Mouse (Mus musculus) kidney, postnatal 4 days (tissue): ENCODE data around the gene Ryr3.

Experiments
- DNase-seq, 2 experiments: peaks; one replicate each; pipeline ENCODE4 v3.0.0; 2021; ENCODE audit warnings: mixed read lengths in 2 of 2

Ryr3 gene

DNA sequence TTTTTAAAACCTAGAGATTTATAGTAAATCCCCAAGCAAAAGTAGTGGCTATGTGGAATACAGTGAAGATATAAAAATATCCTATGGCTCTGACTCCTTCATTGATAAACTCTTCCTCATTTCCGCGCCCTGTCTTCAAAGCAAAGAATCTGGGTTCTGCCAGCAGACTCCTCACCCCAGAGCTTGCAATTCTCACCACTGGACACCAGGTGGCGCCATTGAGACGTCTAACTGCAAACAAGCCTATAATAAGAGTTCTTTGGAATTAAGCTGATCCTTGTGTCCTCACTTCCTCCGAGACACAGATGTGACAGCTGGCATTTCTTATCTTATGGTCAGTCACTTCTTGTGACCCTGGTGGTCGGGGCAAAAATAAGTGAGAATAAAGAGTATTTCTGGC is 442.1 kb downstream of the Ryr3 start:
- DNase-seq = peak; percentile 75 to 78

DNA sequence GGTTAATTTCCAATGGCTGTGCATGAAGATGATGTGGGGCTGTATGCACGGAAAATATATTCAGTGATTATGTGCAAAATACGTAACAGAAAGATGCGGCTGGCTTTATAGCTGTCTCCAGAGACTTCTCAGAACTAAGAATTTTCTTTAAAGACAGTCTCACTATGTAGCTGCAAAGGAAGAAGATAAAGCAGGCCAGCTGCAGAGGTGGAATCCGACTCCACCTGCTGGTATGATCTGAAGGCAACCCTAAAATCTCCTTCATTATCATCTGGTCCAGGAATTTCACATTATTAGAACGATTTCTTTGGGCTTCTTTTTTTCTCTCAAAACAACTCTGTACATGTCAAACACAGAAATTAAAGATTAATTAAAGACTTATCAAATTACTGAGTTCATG is 449.2 kb downstream of the Ryr3 start:
- DNase-seq = peak in 1 of 2 experiments; percentile 18

DNA sequence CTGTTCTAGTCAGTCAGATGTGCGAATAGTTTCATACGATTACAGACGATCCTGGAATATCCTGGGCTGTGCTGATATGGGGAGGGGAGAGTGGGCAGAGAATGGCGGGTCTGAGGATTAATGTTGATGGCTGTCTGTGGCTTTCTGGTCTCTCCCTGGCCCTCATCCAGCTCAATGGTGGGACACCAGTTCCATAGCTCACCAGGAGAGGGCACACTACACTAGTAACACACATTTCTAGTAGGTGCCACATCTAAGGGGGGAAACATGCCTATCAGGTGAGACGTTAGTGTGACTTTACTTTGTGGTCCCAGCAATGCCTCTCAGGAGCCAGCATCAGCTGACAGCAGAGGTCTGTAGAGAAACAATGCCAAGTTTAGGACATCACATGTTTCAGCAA is 451.9 kb downstream of the Ryr3 start:
- peak; percentile 50 to 55 for DNase-seq

DNA sequence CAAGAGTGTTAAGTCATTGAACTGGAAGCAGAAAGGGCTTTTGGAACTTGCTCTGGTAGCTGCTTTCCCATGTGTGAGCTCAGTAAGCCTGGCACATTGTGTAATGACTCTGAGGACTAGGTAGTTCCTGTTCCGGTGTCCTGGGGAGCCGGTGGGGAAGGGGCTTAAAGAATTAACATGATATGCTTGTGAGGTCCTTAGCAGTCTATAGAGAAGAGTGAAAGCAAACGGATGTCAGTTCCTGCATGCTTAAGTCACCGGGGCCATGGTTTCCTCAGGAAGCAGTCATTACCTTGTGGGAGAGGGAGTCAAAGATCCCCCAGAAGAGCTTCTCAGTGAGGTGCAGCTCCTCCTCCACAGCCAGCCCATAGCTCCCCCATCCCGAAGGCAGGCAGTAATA is 452.6 kb downstream of the Ryr3 start:
- DNase-seq = peak; percentile 4 to 10

DNA sequence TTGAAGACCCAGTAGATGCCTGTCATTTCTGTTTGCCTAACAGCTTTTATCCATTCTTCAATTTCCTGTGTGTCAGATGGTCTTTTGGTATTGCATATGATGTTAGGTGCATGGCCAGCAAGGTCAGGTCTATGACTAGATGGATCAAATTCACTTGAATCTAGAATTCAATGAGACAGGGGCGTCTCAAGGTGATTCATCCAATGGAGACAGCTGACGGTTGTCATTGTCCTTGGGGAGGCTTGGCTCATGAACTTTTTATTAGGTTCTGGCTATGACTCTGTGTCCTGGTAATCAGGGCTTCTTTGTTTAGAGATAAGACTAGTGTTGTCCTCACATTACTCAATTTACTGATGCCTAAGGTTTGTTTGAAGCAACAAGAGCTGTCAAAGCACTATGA is 454.9 kb downstream of the Ryr3 start:
- no peak for DNase-seq

DNA sequence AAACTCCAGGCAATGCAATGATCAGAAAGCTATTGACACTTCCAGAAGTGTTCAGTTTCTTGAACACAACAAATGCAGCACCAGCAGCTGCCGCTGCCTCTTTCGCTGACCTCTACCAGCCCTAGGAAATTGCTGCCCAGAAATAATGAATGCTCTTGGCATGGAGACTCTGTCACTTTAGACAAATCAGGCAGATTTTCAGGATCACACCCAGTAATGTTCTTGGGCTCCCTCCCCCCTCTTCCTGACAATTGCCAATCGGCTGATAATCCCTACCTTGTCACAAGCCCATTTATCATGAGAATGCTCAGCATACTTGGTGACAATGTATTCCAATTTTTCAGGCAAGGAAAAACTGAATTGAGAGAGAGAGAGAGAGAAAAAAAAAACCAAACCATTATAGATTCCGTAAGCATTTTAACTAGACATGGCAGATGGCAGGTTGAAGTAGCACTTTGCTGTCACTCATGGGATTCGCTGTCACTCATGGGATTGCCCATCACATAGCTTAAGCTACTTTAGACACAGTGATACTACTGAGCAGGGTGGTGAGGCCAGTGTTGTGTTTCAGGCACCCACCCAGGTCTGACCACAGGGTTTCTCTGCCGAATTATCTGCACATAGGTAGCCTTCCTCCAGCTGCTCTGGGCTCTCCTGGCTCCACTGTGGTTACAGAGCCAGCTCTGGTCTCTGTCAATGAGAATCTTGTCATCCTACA is 455.5 kb downstream of the Ryr3 start:
- no peak for DNase-seq

DNA sequence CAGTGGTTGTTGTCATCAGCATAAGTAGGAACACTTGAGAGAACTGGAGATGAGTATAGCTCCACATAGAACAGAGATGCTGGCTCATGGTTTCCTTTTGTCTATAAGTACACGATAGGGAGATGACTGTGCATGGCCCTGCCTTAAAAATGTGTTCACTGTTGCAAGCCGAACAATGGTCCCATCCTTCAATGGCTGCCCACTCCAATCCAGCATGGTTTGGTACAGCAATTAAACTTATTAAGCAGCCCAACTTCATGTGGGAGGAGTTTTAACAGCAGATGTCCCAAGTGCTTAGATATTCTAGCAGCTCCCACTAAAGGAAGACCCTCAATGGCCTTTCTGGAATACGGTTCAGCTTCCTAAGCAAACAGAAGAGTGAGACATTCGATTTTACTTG is 456.2 kb downstream of the Ryr3 start:
- no peak for DNase-seq

DNA sequence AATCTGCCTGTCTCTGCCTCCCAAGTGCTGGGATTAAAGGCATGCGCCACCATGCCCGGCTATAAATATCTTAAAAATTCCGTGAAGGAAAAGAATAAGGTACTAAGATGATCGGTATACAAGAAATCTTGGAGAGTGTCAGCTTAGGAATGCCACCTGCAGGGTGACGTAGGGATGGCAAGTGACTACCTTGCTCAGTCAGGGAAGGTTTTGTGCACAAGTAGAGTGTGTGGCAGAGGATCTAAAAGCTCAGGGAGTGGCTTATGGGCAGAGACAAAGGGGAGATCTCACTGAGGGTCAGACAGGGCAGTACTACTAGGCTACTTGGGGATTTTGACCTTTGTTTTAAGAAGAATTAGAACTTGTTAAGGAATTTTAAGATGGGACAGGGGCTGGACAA is 457.2 kb downstream of the Ryr3 start:
- peak; percentile 26 to 30 for DNase-seq

DNA sequence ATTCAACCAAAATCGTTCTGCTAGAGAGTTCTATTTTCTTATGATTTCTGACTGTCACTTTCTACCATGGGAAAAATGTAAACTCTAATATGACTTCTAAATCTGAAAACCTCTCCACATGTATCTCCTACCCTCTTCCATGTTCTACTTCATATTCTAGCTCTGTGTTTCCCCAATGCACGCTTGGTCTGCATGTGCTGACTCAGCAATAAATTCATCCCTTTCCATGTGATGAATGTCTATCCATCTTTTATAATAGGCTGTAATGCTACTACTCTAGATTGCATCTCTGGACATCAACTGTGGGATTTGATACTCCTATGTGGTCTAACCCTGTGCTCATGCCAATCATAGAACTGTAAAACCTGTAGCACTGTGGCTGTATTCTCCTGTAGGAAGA is 458.2 kb downstream of the Ryr3 start:
- no peak for DNase-seq

DNA sequence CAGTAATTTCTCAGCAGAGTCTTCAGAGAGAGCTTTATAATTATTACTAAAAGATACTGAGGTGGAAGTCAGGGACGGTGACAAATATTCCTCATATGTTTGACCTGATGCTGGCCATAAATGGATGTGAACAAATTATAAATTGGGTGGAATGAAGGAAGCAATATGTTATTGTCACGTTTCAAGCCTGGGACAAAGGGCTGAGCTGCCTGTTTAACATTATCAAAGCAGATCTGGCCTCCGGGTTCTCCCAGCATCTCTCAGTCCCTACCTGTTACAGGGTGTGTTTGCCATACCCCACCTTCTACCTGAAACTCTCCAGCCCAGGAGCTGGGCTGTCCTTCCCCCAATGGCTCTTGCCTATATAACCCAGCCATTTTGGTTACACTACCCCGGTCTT is 463.6 kb downstream of the Ryr3 start:
- no peak for DNase-seq

DNA sequence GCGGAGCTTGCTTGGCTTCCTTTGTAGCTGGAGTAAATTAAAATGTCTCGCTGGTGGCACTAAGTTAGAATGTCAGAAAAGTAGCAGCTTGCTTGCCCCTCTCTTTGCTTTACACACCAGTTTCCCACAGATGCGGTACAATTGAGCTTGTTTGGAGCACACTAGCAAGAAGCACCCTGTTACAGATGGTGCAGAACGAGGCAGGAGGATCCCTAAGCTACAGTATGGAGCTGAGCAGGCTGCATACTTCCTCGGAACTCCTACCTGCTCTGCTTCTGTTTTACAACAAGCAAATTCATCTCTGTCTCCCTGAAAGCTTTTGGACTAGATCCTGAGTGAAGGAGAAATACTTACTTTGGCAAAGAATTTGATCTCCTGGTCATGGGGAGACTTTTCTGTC is 465.5 kb downstream of the Ryr3 start:
- DNase-seq = no peak

DNA sequence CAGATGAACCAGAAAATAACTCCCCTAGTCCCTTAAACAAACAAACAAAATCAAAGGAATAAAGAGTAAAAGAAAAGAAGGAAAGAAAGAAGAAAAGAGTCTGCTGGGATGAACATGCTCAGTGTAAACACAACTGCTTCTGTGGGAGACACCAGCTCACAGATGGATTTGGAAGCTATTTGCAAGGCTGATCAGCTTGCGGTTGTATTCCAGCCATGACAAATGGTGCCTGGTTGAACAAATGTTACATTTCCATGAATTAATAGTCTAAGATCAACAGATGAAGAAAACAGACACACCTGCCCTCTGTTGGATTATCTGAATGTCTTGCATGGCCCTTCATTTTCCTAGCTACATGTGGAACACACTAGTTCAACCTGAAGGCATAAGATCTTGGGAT is 468.4 kb downstream of the Ryr3 start:
- DNase-seq = no peak

DNA sequence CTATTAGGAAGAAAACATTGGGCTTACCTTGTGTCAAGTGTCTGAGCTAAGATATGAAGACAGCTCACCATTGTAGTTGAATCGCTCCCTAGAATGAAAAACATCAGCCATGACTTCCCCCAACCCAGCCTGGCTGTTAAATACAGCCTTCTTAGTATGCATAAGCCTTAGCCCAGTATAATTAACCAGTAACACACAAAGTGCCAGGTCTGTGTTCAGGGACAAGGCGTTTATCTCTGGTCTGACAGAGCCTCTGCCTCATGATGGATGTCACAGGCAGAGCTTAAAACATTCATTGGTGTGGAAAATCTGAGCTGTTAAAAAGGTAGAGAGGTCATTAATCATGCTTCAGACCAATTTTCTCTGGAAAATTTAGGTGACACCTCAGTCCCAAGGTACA is 484.0 kb downstream of the Ryr3 start:
- DNase-seq = no peak

DNA sequence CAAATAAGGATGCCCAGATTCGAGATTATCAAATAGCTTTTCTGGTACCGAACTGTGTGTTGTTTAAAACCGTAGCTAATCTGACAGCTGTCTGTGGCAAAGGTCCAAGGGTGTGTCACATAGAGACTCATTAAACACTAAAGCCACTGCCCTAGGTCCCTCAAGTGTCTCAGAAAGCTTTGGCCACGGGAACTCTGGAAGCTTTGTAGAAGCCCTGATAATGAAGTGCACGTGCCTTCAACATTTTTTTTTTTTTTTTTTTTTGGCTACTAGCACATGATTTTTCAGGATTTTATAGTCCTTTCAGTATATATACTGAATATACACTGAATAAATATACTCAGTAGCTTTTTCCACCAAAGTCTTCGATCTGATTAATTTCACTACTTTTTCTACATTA is 489.1 kb downstream of the Ryr3 start:
- no peak for DNase-seq

DNA sequence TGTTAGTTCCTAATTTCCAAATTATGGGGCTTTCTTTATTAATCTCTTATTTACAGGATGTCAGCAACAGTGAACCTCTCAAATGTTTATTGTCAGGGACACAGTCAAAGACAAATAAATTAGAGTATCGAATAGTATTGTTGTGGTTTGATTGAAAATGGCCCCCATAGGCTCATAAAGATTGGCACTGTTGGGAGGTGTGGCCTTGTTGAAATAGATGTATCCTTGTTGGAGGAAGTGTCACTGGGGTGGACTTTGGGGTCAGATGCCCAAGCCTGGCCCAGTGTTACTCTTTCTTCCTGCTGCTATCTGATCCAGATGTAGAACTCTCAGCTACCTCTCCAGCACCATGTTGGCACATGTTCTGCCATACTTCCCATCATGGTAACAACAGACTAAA is 495.7 kb downstream of the Ryr3 start:
- no peak for DNase-seq

DNA sequence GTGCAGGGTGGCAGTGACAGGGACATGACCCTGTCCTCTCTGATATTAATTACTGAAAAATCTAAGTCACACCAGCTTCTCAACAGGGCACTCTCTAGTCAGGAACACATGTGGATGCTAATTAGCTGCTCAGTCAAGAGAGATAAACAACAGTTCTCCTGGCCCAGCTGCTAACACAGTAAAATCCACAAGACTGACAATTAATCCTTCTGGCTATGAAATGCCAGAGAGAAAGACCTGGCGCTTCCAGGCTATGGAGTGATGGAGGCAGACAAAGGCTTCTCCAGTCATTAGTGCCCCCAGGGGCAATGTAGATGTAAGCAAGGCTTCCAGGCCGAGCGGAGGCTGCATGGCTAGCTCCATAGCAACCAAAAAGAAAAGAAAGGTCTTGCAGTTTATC is 496.2 kb downstream of the Ryr3 start:
- DNase-seq = no peak

DNA sequence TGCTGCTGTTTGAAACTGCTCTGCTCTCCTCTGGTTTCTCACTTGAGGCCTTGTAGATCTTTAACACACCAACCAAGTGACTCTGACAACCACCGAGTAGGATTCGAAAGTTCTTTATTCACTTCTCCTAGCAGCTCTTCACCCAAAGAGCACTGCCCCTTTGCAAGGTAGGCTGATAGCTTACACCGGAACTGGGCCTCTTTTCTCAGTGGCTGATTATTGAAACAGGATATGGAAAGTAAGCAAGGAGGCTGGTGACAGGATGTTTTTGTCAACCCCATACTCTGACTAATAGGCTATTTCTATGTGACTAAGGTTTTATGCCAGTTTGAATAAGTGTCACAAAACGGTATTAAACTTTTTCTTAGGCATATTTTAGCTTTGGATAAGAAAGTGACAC is 502.2 kb downstream of the Ryr3 start:
- no peak for DNase-seq

DNA sequence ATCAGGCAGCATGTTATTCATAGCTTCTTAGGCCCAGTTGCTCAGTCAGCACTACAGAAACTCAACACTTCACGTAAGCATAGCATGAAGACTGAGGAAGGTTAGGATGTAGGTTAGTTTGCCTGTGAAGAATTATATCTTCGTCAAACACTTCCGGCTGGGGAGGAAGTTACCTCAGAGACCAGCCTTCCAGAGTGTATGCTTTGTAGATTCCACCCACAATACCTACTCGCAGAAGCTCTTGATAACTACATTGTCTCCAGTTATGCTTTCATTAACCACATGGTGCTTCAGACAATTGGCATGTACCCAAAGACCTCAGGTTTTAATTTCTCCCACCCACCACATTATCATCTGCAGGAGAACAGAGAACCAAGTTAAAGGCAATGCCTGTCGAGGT is 535.1 kb downstream of the Ryr3 start:
- no peak for DNase-seq

DNA sequence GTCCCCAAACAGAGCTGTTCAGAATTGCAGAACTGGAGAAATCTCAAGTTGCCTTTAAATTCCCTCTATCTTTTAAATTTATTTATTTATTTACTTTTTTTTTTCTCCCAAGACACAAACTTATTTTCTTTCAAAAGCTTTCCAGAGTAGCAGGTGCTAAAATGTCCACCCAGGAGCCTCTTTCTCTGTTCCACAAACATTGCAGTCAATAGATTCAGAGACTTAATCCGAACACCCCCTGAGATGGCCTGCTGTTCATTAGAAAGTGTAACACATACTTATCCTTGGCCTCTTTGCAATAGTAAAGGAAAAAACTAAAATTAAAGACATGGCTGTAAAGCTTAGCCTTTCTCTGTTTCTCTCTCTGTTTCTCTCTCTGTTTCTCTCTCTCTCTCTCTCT is 539.6 kb downstream of the Ryr3 start:
- DNase-seq = no peak

DNA sequence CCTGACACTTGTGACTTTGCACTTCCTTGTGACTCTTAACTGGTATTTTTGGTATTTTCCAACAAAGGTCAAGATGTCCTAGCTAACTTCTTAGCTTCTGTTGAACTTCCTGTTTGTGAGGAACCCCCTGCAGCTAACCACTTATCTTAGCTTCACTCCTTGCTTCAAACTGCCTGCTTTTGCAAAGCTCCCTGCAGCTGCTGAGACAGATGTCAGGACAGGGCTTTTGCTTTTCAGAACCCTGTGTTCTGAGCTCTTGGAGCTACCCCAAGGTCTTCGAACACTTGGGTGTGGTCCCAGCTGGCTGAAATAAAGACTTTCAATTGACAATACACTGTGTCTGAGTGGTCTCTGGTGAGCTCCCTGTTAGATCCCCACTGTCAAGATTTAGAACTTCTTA is 540.2 kb downstream of the Ryr3 start:
- DNase-seq = no peak

DNA sequence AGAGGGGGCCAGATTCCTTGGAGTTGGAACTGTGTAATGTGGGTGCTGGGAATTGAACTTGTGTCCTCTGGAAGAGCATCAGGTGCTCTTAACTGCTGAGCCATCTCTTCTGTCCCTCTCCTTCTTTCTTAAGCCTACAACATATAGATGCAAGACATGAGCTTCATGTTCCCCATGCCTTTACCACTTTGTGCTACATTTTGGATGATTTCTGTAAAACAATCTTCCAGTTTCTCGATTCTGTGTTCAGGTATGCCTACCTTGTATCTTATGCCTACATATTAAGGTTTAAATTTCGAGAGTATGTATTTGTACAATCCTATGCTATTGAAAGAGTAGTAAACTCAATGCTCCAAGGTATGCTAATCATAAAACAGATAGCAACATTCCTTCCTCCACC is 540.7 kb downstream of the Ryr3 start:
- DNase-seq = no peak

DNA sequence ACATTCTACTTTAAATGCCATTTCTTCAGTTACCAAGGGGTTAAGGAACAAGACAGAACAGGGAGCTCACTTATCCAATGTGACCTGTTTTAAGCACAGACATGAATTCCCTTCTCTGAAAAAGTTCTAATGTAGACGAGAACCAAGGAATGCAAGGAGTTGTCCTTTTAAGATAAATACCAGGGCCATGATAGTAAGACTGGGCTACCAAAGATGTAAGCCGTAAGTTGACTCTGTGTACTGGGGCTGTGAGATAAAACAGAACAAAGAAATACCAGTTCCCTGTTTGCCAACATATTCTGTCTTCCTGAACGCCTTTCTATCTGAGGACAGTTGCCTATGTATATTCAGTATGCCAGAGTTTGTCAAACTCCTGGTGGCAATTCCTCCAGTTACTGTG is 547.4 kb downstream of the Ryr3 start:
- DNase-seq = no peak

DNA sequence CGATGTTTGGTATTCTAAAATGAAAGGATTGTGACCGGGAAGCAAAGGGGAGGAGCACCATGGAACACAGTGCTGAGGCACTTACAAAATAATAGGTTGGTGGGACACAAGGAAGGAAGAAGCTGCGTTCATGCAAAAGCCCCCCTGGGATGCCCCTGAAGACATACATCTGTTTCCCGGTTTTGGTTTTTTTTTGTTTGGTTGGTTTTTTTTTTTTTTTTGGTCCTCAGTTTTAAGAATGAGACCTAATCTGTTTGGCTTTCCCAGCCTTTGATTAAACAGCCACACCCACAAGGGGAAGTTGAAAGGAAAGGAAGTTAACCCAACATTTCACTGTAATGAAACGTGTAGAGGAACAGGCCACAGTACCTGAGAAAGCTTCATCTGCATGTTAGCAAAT is 560.8 kb downstream of the Ryr3 start:
- DNase-seq = no peak

DNA sequence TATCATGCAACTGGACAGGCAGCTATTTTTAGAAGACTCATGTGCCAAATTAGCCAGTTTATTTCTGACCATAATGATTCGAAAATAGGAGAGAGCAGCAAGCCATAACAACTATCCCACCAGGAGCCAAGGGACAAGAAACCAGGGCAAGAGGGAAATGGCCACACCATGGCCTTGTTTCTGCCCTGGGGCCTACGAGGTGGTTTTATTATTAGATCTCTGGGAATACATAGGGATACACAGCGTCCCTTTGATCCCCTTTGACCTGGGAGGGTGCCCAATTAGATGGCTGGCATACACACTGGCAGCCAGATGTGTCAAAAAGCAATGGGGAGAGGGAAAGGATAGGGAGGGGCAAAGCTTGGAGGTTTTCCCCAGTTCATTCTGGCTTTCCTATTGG is 563.1 kb downstream of the Ryr3 start:
- no peak for DNase-seq

DNA sequence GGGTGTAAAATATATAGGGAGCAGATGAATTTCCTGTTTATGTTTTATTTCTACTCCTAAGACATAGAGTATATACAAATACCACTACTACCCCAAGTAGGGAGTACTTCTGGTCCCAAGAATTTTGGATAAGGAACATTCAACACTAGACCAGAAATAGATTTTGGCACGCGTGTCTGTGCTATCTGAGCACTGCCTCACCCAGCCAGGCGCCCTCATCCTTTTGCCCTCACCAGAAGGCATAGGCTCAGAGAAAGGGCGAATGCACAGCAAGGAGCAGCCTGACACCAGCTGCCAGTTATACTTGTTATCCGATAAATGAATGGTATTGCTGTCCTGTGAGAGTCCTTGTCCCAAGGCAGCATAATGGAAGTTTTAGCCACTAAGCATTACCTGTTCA is 579.7 kb downstream of the Ryr3 start:
- DNase-seq = no peak

DNA sequence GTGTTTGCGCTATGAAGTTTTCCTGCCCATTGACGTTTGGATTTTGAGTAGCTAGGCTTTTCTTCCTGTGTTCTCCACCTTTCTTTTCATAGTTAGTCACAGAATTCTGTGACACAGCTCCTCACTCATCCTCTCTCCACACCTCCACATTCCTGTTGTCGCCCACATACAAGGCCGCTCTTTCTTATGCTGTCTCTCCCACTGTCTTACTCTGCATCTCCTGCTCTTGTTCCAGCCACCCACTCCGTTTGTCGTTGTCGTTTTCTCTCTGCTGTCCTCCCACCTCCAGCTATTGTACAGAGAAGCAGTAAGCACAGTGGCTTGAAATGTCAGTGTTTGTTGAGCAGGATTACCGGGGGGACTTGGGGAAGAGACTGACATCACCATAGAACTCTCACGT is 584.4 kb downstream of the Ryr3 start:
- DNase-seq = no peak
